Mouse (Mus musculus) midbrain, embryonic 15.5 days (tissue): ENCODE data around the gene Anapc7. TPM values are rescaled to one million over a fixed set of nuclear protein-coding genes. Genes with fewer than 3 reads are reported as not detected.

Experiments
- ATAC-seq: fragments of 200-750 bp; cut with Nextera tagmentation; replicated peaks from 2 replicates; pipeline ENCODE4 v1.8.0; 2017; ENCODE audit warnings: moderate TSS enrichment
- H3K27ac ChIP-seq: fragments of 300-500 bp; sonication (generic); 2 replicates; pipeline ENCODE4 v1.5.1; 2015; ENCODE audit warnings: mild to moderate bottlenecking, inconsistent platforms
- H3K27me3 ChIP-seq: fragments of 300-500 bp; sonication (generic); replicated peaks from 2 replicates; pipeline ENCODE4 v1.6.1; 2015; ENCODE audit warnings: inconsistent platforms
- H3K36me3 ChIP-seq: fragments of 300-500 bp; sonication (generic); replicated peaks from 2 replicates; pipeline ENCODE4 v1.6.1; 2015; ENCODE audit warnings: inconsistent platforms
- H3K4me1 ChIP-seq: fragments of 300-500 bp; sonication (generic); 2 replicates; pipeline ENCODE4 v1.6.1; 2015; ENCODE audit warnings: inconsistent platforms
- H3K4me2 ChIP-seq: fragments of 300-500 bp; sonication (generic); 2 replicates; pipeline ENCODE4 v1.6.1; 2015; ENCODE audit warnings: inconsistent platforms, mild to moderate bottlenecking, moderate library complexity
- H3K4me3 ChIP-seq: fragments of 300-500 bp; sonication (generic); 2 replicates; pipeline ENCODE4 v1.5.1; 2015; ENCODE audit warnings: mild to moderate bottlenecking, inconsistent platforms
- H3K9ac ChIP-seq: fragments of 300-500 bp; sonication (generic); 2 replicates; pipeline ENCODE4 v1.6.1; 2015; ENCODE audit warnings: mild to moderate bottlenecking, inconsistent platforms
- H3K9me3 ChIP-seq: fragments of 300-500 bp; sonication (generic); 2 replicates; pipeline ENCODE4 v1.6.1; 2016; ENCODE audit warnings: inconsistent platforms
- WGBS: fragments of 180-500 bp; shearing (Covaris S2); methylation state at CpG from one replicate; pipeline ENCODE4 v1.1.7; 2015; ENCODE audit warnings: mixed read lengths; 5-methylcytosine and 5-hydroxymethylcytosine counted together
- polyA plus RNA-seq: library from polyadenylated mRNA; unstranded; fragments of >200 nt; fragmentation: Nextera tagmentation; extraction: Ambion mirVana; gene quantifications from 2 replicates; pipeline ENCODE4 v1.2.1, GENCODE M21; 2015

Anapc7 gene
- polyA plus RNA-seq, 1 experiment from 2014 or later = 54.5 TPM

DNA sequence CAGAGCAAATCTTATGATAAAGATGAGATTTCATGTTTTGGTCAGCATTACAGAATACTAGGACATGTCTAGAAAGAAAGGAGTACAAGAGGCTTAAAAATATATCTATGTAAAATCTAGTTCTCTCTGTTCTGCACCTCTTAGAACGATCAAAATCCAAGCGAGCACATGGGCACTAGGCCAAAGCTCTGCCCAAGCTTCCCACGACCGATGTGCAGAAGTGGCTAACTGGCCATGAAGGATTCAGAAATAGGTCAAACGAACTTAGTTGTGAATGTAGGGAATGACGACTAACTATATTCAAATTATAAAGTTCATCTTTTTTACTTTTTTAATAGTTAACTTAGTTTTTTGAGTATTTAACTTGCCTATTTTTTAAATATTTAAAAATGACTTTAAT is 66.3 kb downstream of the Anapc7 start:
- Histone ChIP-seq H3K9ac (no peak overlapping the region), H3K4me2 (no peak overlapping the region), H3K27me3 (no peaks in the 10 kb centered on the region), H3K9me3 (no peaks in the 10 kb centered on the region), H3K4me1 (no peaks in the 10 kb centered on the region), H3K36me3 (peaks cover 46% of the 10 kb centered on the region; the same call in 1 of the 2 replicates), H3K4me3 (no peak overlapping the region), H3K27ac (no peak overlapping the region)
- WGBS = 90% methylated on average over 6 of the region's 6 CpGs
- ATAC-seq = no peak

GRCm38 (mm10) chr5:122490148-122490547 is 68.7 kb downstream of the Anapc7 start:
- Histone ChIP-seq H3K9ac (no peak overlapping the region), H3K4me2 (no peak overlapping the region), H3K27me3 (no peaks in the 10 kb centered on the region), H3K27ac (no peak overlapping the region), H3K36me3 (peaks cover 43% of the 10 kb centered on the region; the same call in 1 of the 2 replicates), H3K9me3 (no peaks in the 10 kb centered on the region), H3K4me1 (no peaks in the 10 kb centered on the region), H3K4me3 (no peak overlapping the region)
- WGBS = 97% methylated on average over 2 of the region's 2 CpGs
- ATAC-seq = no peak

GRCm38 (mm10) chr5:122491385-122491784 is 69.9 kb downstream of the Anapc7 start:
- peaks cover 38% of the 10 kb centered on the region; the same call in 1 of the 2 replicates for H3K36me3 ChIP-seq
- 90% methylated on average over 10 of the region's 10 CpGs for WGBS
- no peak overlapping the region for H3K9ac ChIP-seq
- H3K27me3 ChIP-seq = no peaks in the 10 kb centered on the region
- H3K4me3 ChIP-seq = no peak overlapping the region
- 0 out of 2 replicates have a peak, but pooled peaks cover 9% of the 10 kb centered on the region for H3K4me1 ChIP-seq
- no peaks in the 10 kb centered on the region for H3K9me3 ChIP-seq
- no peak for ATAC-seq
- H3K27ac ChIP-seq = no peak overlapping the region
- H3K4me2 ChIP-seq = no peak overlapping the region

DNA sequence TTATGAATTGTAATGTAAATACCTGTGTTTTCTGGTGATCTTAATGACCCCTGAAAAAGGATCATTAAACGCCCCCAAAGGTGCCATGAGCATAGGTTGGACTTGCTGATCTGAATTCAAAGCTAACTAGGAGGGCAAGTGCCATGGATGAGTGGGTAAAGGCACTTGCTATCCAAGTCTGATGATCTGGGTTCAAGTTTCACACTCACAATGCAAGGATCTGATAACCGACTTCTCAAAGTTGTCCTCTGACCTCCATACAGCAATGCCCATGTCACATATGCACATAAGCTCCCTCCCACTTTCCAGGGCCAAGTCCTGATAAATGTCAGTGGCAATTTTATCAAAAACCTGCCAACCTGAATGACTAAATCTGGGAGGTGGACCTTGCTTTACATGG is 71.5 kb downstream of the Anapc7 start:
- Histone ChIP-seq H3K4me1 (peaks cover 20% of the 10 kb centered on the region), H3K27ac (no peak overlapping the region), H3K9me3 (no peaks in the 10 kb centered on the region), H3K4me3 (no peak overlapping the region), H3K27me3 (no peaks in the 10 kb centered on the region), H3K36me3 (peaks cover 38% of the 10 kb centered on the region; the same call in 1 of the 2 replicates), H3K4me2 (no peak overlapping the region), H3K9ac (no peak overlapping the region)
- no peak for ATAC-seq
- WGBS = 89% methylated on average over 2 of the region's 2 CpGs

GRCm38 (mm10) chr5:122494449-122494848 is 73.0 kb downstream of the Anapc7 start:
- Histone ChIP-seq H3K27ac (no peak overlapping the region), H3K9ac (no peak overlapping the region), H3K4me3 (no peak overlapping the region), H3K27me3 (no peaks in the 10 kb centered on the region), H3K9me3 (no peaks in the 10 kb centered on the region), H3K36me3 (peaks cover 27% of the 10 kb centered on the region; the same call in 1 of the 2 replicates), H3K4me2 (no peak overlapping the region), H3K4me1 (peaks cover 32% of the 10 kb centered on the region)
- ATAC-seq = no peak
- 85% methylated on average over 1 of the region's 1 CpGs for WGBS

Other genes with a start within 250 kb of the Anapc7 start
- gene Hvcn1, start 214.9 kb upstream of the Anapc7 start, polyA plus RNA-seq = 1.5 and 1.9 TPM in 2 replicates
- gene Tctn1, start 157.2 kb upstream of the Anapc7 start, polyA plus RNA-seq = 6.1 TPM in 2 replicates
- 7.6 and 8.4 TPM in 2 replicates for gene Pptc7, start 137.3 kb upstream of the Anapc7 start, polyA plus RNA-seq
- gene Rad9b, start 67.5 kb upstream of the Anapc7 start, polyA plus RNA-seq = 27.0 and 28.3 TPM in 2 replicates
- gene Vps29, start 67.3 kb upstream of the Anapc7 start, polyA plus RNA-seq = 268 and 286 TPM in 2 replicates
- 42.9 and 47.7 TPM in 2 replicates for gene Gpn3, start 49.8 kb upstream of the Anapc7 start, polyA plus RNA-seq
- 149 and 162 TPM in 2 replicates for gene Fam216a, start 49.3 kb upstream of the Anapc7 start, polyA plus RNA-seq
- gene Arpc3, start 29.8 kb upstream of the Anapc7 start, polyA plus RNA-seq = 146 and 148 TPM in 2 replicates
- gene Atp2a2, start 80.5 kb downstream of the Anapc7 start, polyA plus RNA-seq = 46.3 and 47.7 TPM in 2 replicates
- 64.1 and 75.6 TPM in 2 replicates for gene Ift81, start 192.8 kb downstream of the Anapc7 start, polyA plus RNA-seq
- gene P2rx7, start 222.2 kb downstream of the Anapc7 start, polyA plus RNA-seq = 2.9 and 3.0 TPM in 2 replicates